Mouse (Mus musculus): ENCODE measurements around the gene Ctbs. TPM values are rescaled to one million over a fixed set of nuclear protein-coding genes. Genes with fewer than 3 reads are reported as not detected.

The Ctbs gene
- 1 to 10 TPM; 6.2 to 9.5 TPM for polyA plus RNA-seq (2017; shearing (Covaris generic))

GRCm38 (mm10) chr3:146449745-146450250 lies at the start of gene Ctbs:
Ctbs (plus strand) TSS chr3:146449795.

GRCm38 (mm10) chr3:146404311-146405201 lies 45.0 kb upstream of the Ctbs start, which contains the start of gene Ssx2ip:
Ssx2ip (plus strand) TSS chr3:146404642.

GRCm38 (mm10) chr3:146499431-146500002 lies 49.9 kb downstream of the Ctbs start, which contains the start of the genes Spata1 and Gng5:
Spata1 (minus strand) TSS chr3:146499753.
Gng5 (plus strand) TSS chr3:146499807.

Other genes starting within 250 kb of the Ctbs start
- gene Lpar3, start 228.8 kb upstream of the Ctbs start, polyA plus RNA-seq (2017; shearing (Covaris generic)) = 1 to 10 TPM in 1 of 2 experiments, not detected in 1; 2.8 TPM
- gene Ssx2ip, start 45.2 kb upstream of the Ctbs start, polyA plus RNA-seq (2017; shearing (Covaris generic)) = 1 to 10 TPM; 4.5 to 6.9 TPM
- 10 to 100 TPM in 1 of 2 experiments, 1 to 10 TPM in 1; 7.6 to 15.8 TPM for gene Spata1, start 50.0 kb downstream of the Ctbs start, polyA plus RNA-seq (2017; shearing (Covaris generic))
- gene Gng5, start 50.0 kb downstream of the Ctbs start, polyA plus RNA-seq (2017; shearing (Covaris generic)) = 100 to 1,000 TPM; 403 to 420 TPM
- 10 to 100 TPM; 63.9 to 84.6 TPM for gene Rpf1, start 71.6 kb downstream of the Ctbs start, polyA plus RNA-seq (2017; shearing (Covaris generic))
- under 1 TPM; 0.07 to 0.62 TPM for gene Uox, start 120.6 kb downstream of the Ctbs start, polyA plus RNA-seq (2017; shearing (Covaris generic))
- gene Dnase2b, start 165.8 kb downstream of the Ctbs start, polyA plus RNA-seq (2017; shearing (Covaris generic)) = under 1 TPM; 0.08 to 0.17 TPM
- gene 4930503B20Rik, start 201.5 kb downstream of the Ctbs start, polyA plus RNA-seq (2017; shearing (Covaris generic)) = not detected
- under 1 TPM; 0.74 to 0.95 TPM for gene Samd13, start 235.8 kb downstream of the Ctbs start, polyA plus RNA-seq (2017; shearing (Covaris generic))